Mouse (Mus musculus): ENCODE results near the gene Tmem184a. TPM values are rescaled to one million over a fixed set of nuclear protein-coding genes. Genes with fewer than 3 reads are reported as not detected.

The Tmem184a gene
- 0.48 and 1.2 TPM in 2 replicates for polyA plus RNA-seq (2012; ENCODE audit: low replicate concordance)

GRCm38 (mm10) chr5:139819538-139820181 lies at the start of gene Tmem184a:
Gene Tmem184a, minus strand, starts transcription at chr5:139819917.

GRCm38 (mm10) chr5:139826357-139827055 lies 6.8 kb upstream of the Tmem184a start, which contains the start of the genes Gm26938 and Psmg3:
Gene Gm26938, minus strand, starts transcription at chr5:139826407.
Gene Psmg3, minus strand, starts transcription at chr5:139826885.

GRCm38 (mm10) chr5:139791227-139792158 lies 28.2 kb downstream of the Tmem184a start, which contains the start of gene Mafk:
Gene Mafk, plus strand, starts transcription at chr5:139791513.

GRCm38 (mm10) chr5:139775216-139775926 lies 44.3 kb downstream of the Tmem184a start, which contains the start of gene Ints1:
Gene Ints1, minus strand, starts transcription at chr5:139775674.

Other genes with a start within 250 kb of the Tmem184a start
- gene Micall2, start 83.6 kb downstream of the Tmem184a start, polyA plus RNA-seq (2012; ENCODE audit: low replicate concordance) = 1.9 and 9.8 TPM in 2 replicates
- gene Ints1, start 44.2 kb downstream of the Tmem184a start, polyA plus RNA-seq (2012; ENCODE audit: low replicate concordance) = 85.1 and 117 TPM in 2 replicates
- gene Mafk, start 28.4 kb downstream of the Tmem184a start, polyA plus RNA-seq (2012; ENCODE audit: low replicate concordance) = 46.2 and 49.8 TPM in 2 replicates
- gene Gm26938, start 6.5 kb upstream of the Tmem184a start, polyA plus RNA-seq (2012; ENCODE audit: low replicate concordance) = not detected in 2 replicates
- gene Psmg3, start 7.0 kb upstream of the Tmem184a start, polyA plus RNA-seq (2012; ENCODE audit: low replicate concordance) = 12.5 and 17.0 TPM in 2 replicates
- 0.16 and 0.20 TPM in 2 replicates for gene Elfn1, start 88.0 kb upstream of the Tmem184a start, polyA plus RNA-seq (2012; ENCODE audit: low replicate concordance)